Mouse (Mus musculus) midbrain, embryonic 13.5 days (tissue): ENCODE measurements around the gene Mrpl46. TPM values are rescaled to one million over a fixed set of nuclear protein-coding genes. Genes with fewer than 3 reads are reported as not detected.

Experiments used
- polyA plus RNA-seq: library from polyadenylated mRNA; unstranded; fragments of >200 nt; fragmentation: Nextera tagmentation; extraction: Ambion mirVana; gene quantifications from 2 replicates; pipeline ENCODE4 v1.2.1, GENCODE M21; 2015

The Mrpl46 gene
- polyA plus RNA-seq, 1 experiment from 2014 or later, result 58.6 TPM

Other genes starting within 250 kb of the Mrpl46 start
- 15.8 and 18.3 TPM in 2 replicates for gene Ntrk3, start 45.5 kb downstream of the Mrpl46 start, polyA plus RNA-seq
- gene Mrps11, start 412 bp downstream of the Mrpl46 start, polyA plus RNA-seq, result 73.1 and 79.1 TPM in 2 replicates
- 17.7 and 18.1 TPM in 2 replicates for gene Det1, start 63.7 kb upstream of the Mrpl46 start, polyA plus RNA-seq
- gene Aen, start 112.3 kb upstream of the Mrpl46 start, polyA plus RNA-seq, result 47.0 and 49.9 TPM in 2 replicates
- 0.21 and 0.40 TPM in 2 replicates for gene Isg20, start 129.9 kb upstream of the Mrpl46 start, polyA plus RNA-seq